Mouse (Mus musculus) cerebellum, adult 11 months (tissue): ENCODE results near the gene Sp9.

Source experiments
- DNase-seq: peaks from one replicate; pipeline ENCODE4 v3.0.0; 2022

Gene Sp9

GRCm38 (mm10) chr2:73271459-73272161 is at the start of gene Sp9:
Gene Sp9, plus strand, starts transcription at chr2:73271925.
- no peak for DNase-seq

- DNase-seq, result no peak
These were observed 40.6 kb upstream of the Sp9 start for GRCm38 (mm10) chr2:73231081-73231480.

GRCm38 (mm10) chr2:73241299-73241698 is 30.4 kb upstream of the Sp9 start:
- DNase-seq, result no peak

GRCm38 (mm10) chr2:73248701-73249100 is 23.0 kb upstream of the Sp9 start:
- DNase-seq, result no peak

- DNase-seq, result no peak
These were observed 8.5 kb upstream of the Sp9 start for GRCm38 (mm10) chr2:73263172-73263765.

- no peak for DNase-seq
These were observed 7.7 kb upstream of the Sp9 start for GRCm38 (mm10) chr2:73263794-73264610.

GRCm38 (mm10) chr2:73264611-73265195 is 7.0 kb upstream of the Sp9 start:
- no peak for DNase-seq

GRCm38 (mm10) chr2:73266011-73266410 is 5.7 kb upstream of the Sp9 start:
- DNase-seq, result no peak

GRCm38 (mm10) chr2:73266623-73267022 is 5.1 kb upstream of the Sp9 start:
- DNase-seq, result no peak

- no peak for DNase-seq
These were observed 4.5 kb upstream of the Sp9 start for GRCm38 (mm10) chr2:73267231-73267630.

GRCm38 (mm10) chr2:73267818-73268217 is 3.9 kb upstream of the Sp9 start:
- no peak for DNase-seq

GRCm38 (mm10) chr2:73268281-73268680 is 3.4 kb upstream of the Sp9 start:
- DNase-seq, result no peak

- no peak for DNase-seq
These were observed 2.8 kb upstream of the Sp9 start for GRCm38 (mm10) chr2:73268836-73269395.

- no peak for DNase-seq
These were observed 2.1 kb upstream of the Sp9 start for GRCm38 (mm10) chr2:73269666-73270065.

GRCm38 (mm10) chr2:73270071-73270592 is 1.6 kb upstream of the Sp9 start:
- no peak for DNase-seq

GRCm38 (mm10) chr2:73270593-73271458 is 899 bp upstream of the Sp9 start:
- no peak for DNase-seq

GRCm38 (mm10) chr2:73272351-73273248 is 875 bp downstream of the Sp9 start:
- no peak for DNase-seq

- no peak for DNase-seq
These were observed 1.8 kb downstream of the Sp9 start for GRCm38 (mm10) chr2:73273249-73274118.

- DNase-seq, result no peak
These were observed 2.6 kb downstream of the Sp9 start for GRCm38 (mm10) chr2:73274119-73274920.
